Comparison of ENCODE assay signal across 19 mouse cellular contexts in the genomic region with DNA sequence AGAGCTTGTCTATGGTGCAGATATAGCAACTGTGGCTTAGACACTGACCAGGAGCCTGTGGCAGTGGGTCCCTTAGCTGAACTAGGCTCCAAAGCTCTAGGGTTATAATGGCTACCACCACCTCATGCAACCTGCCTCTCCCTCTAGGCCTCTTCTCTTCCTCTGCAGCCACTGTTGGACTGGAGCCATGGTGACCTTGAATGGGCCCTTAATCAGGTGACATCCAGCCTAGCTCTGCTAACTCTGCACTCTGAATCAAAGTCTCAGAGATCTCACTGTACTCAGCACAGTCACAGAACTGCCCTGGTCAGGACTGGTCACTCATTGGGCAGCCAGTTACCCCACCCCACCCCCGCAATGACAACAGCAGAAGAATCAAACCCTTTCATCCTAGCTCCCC. TPM values are rescaled to one million over a fixed set of nuclear protein-coding genes. Genes with fewer than 3 reads are reported as not detected.
DNase-seq lines count a peak whose midpoint lies in the region; TF ChIP-seq lines count a peak whose summit lies in the region.
"Had no signal": no experiment of that assay in that cellular context is flagged by ENCODE, and none has a peak within 500 bp of the region (broad histone marks: within the 10 kb centered on the region; RNA-seq: fewer than 3 reads in every experiment).

No protein-coding gene starts in this region.

- no peak for TF ChIP-seq POLR2A in thymus, adult 2 months (IDR thresholded peaks at IDR 0.05; ENCODE audit: control insufficient read depth, extremely low read depth, insufficient read depth, low read length, poor library complexity)

- no peaks in the 10 kb centered on the region for H3K36me3 ChIP-seq in thymus, adult 2 months (ENCODE audit: control insufficient read depth, insufficient read depth, low read length)
- H3K36me3 ChIP-seq: heart, embryonic 15.5 days; hindbrain, embryonic 15.5 days; limb, embryonic 15.5 days had no signal

- TF ChIP-seq CTCF in thymus, adult 2 months (IDR thresholded peaks at IDR 0.05; ENCODE audit: borderline replicate concordance, control insufficient read depth, extremely low read depth, insufficient read depth, low read length, poor library complexity): no peak

- H3K27ac ChIP-seq in thymus, adult 2 months (ENCODE audit: control insufficient read depth, insufficient read depth, low read length): no peak overlapping the region
- H3K27ac ChIP-seq: forebrain, embryonic 15.5 days; heart, embryonic 15.5 days; hindbrain, embryonic 15.5 days; limb, embryonic 15.5 days; midbrain, embryonic 10.5 days; stomach, postnatal 0 days had no signal

- intact Hi-C loops in heart, postnatal 10 days (cut with DNase I): no loop called here
- intact Hi-C loops in heart, postnatal 25 days (cut with DNase I): no loop called here

- no peaks in the 10 kb centered on the region for H3K4me1 ChIP-seq in thymus, adult 2 months (replicated peaks; ENCODE audit: control insufficient read depth, insufficient read depth, low read length)
- H3K4me1 ChIP-seq: forebrain, embryonic 15.5 days; heart, embryonic 15.5 days; limb, embryonic 15.5 days had no signal

- no peak overlapping the region for H3K4me3 ChIP-seq in thymus, adult 2 months (ENCODE audit: control insufficient read depth, insufficient read depth, low read length)
- H3K4me3 ChIP-seq: forebrain, embryonic 15.5 days; heart, embryonic 15.5 days; hindbrain, embryonic 15.5 days; limb, embryonic 15.5 days; midbrain, embryonic 10.5 days had no signal

- no peaks in the 10 kb centered on the region for H3K27me3 ChIP-seq in thymus, adult 2 months (ENCODE audit: control insufficient read depth, insufficient read depth, low read length)
- H3K27me3 ChIP-seq: forebrain, embryonic 15.5 days; hindbrain, embryonic 15.5 days; limb, embryonic 15.5 days had no signal

- 100% methylated on average over 1 of the region's 1 CpGs for WGBS in thymus, adult 2 months

- DNase-seq in adrenal gland, adult (ENCODE audit: inconsistent age in 2 of 2, low spot score in 1 of 2): peak; percentile 68 to 74
- no peak for DNase-seq in adrenal gland, postnatal 4 days (ENCODE audit: low spot score in 2 of 2)
- peak; percentile 59 to 64 for DNase-seq in heart, postnatal 10 days
- no peak for DNase-seq in heart, postnatal 25 days (ENCODE audit: low spot score)
- peak; percentile 17 for DNase-seq in lung, postnatal 36 days
- no peak for DNase-seq in lung, postnatal 10 days
- peak; percentile 49 to 67 for DNase-seq in kidney, postnatal 36 days
- no peak for DNase-seq in thymus, adult 2 months
- DNase-seq: cerebellum, postnatal 14 days; embryo, embryonic 11 days; lung, adult 2 months had no signal

RNA-seq across cellular contexts. Expression of a gene that starts 44.4 kb away (rescaled TPM):
- total RNA-seq in adrenal gland, postnatal 4 days (2021): under 1 TPM; 0.08 to 0.34 TPM
- under 1 TPM in 1 of 2 experiments, not detected in 1; 0.45 TPM for total RNA-seq in heart, postnatal 10 days (2021)
- total RNA-seq in heart, postnatal 25 days (2021): not detected
- polyA plus RNA-seq in thymus, adult 2 months (2012; rRNA removed): 0.04 and 0.13 TPM in 2 replicates
- total RNA-seq: gastrocnemius, postnatal 4 days had no signal
- polyA plus RNA-seq: intestine, embryonic 16.5 days; stomach, postnatal 0 days had no signal

Comparison
In these comparisons a context has a peak if more than half of its experiments do, and no peak if none do; other contexts are left out.
1. DNase-seq: peak in adrenal gland, adult (2 of 2), heart, postnatal 10 days (2 of 2), lung, postnatal 36 days (single experiment) and kidney, postnatal 36 days (2 of 2); none in adrenal gland, postnatal 4 days (0 of 2), heart, postnatal 25 days (single experiment), lung, postnatal 10 days (single experiment) and thymus, adult 2 months (single experiment).